Mouse (Mus musculus): ENCODE data around the gene Foxl1. TPM values are rescaled to one million over a fixed set of nuclear protein-coding genes. Genes with fewer than 3 reads are reported as not detected.

Foxl1 gene
- polyA plus RNA-seq, 1 experiment = 1.4 TPM

- DNase-seq (ENCODE audit: low read depth, low spot score) = no peak
- 21% methylated on average over 6 of the region's 6 CpGs for WGBS
Observed at GRCm38 (mm10) chr8:121092141-121092540, 35.6 kb upstream of the Foxl1 start.

GRCm38 (mm10) chr8:121092627-121093026 lies 35.1 kb upstream of the Foxl1 start:
- 2% methylated on average over 16 of the region's 16 CpGs for WGBS
- DNase-seq (ENCODE audit: low read depth, low spot score) = peak; percentile 76

GRCm38 (mm10) chr8:121093496-121093895 lies 34.2 kb upstream of the Foxl1 start:
- DNase-seq (ENCODE audit: low read depth, low spot score) = no peak
- 47% methylated on average over 6 of the region's 6 CpGs for WGBS

GRCm38 (mm10) chr8:121104049-121104818 lies 23.5 kb upstream of the Foxl1 start:
- 53% methylated on average over 17 of the region's 17 CpGs for whole genome bisulfite sequencing
- DNase-seq (ENCODE audit: low read depth, low spot score) = peak; percentile 43

GRCm38 (mm10) chr8:121107668-121108656 lies 19.8 kb upstream of the Foxl1 start, which contains the start of gene Mthfsd:
Mthfsd (minus strand) TSS chr8:121108392.
- peak; percentile 94 for DNase-seq (ENCODE audit: low read depth, low spot score)
- 1% methylated on average over 75 of the region's 75 CpGs for WGBS

- WGBS = 5% methylated on average over 5 of the region's 5 CpGs
- DNase-seq (ENCODE audit: low read depth, low spot score) = no peak
Observed at GRCm38 (mm10) chr8:121108657-121109056, 19.1 kb upstream of the Foxl1 start.

GRCm38 (mm10) chr8:121111145-121111907 lies 16.4 kb upstream of the Foxl1 start:
- DNase-seq (ENCODE audit: low read depth, low spot score) = no peak
- 35% methylated on average over 7 of the region's 7 CpGs for WGBS

- under 1% methylated on average over 21 of the region's 21 CpGs for WGBS
- DNase-seq (ENCODE audit: low read depth, low spot score) = peak; percentile 88
Observed at GRCm38 (mm10) chr8:121113261-121113660, 14.5 kb upstream of the Foxl1 start.

GRCm38 (mm10) chr8:121115136-121115535 lies 12.6 kb upstream of the Foxl1 start:
- DNase-seq (ENCODE audit: low read depth, low spot score) = no peak
- 5% methylated on average over 25 of the region's 25 CpGs for WGBS

GRCm38 (mm10) chr8:121115948-121116347 lies 11.8 kb upstream of the Foxl1 start, which contains the start of gene Foxc2:
Foxc2 (plus strand) TSS chr8:121116171.
- no peak for DNase-seq (ENCODE audit: low read depth, low spot score)
- WGBS = under 1% methylated on average over 25 of the region's 25 CpGs

- WGBS = 3% methylated on average over 55 of the region's 55 CpGs
- no peak for DNase-seq (ENCODE audit: low read depth, low spot score)
Observed at GRCm38 (mm10) chr8:121116591-121117185, 11.1 kb upstream of the Foxl1 start.

GRCm38 (mm10) chr8:121117186-121117651 lies 10.5 kb upstream of the Foxl1 start:
- 2% methylated on average over 62 of the region's 62 CpGs for WGBS
- no peak for DNase-seq (ENCODE audit: low read depth, low spot score)

- no peak for DNase-seq (ENCODE audit: low read depth, low spot score)
- WGBS = 4% methylated on average over 28 of the region's 28 CpGs
Observed at GRCm38 (mm10) chr8:121117906-121118305, 9.8 kb upstream of the Foxl1 start.

GRCm38 (mm10) chr8:121118634-121119420 lies 8.9 kb upstream of the Foxl1 start:
- 15% methylated on average over 18 of the region's 18 CpGs for WGBS
- DNase-seq (ENCODE audit: low read depth, low spot score) = no peak

GRCm38 (mm10) chr8:121119635-121120455 lies 7.9 kb upstream of the Foxl1 start:
- no peak for DNase-seq (ENCODE audit: low read depth, low spot score)
- WGBS = 38% methylated on average over 12 of the region's 12 CpGs

- DNase-seq (ENCODE audit: low read depth, low spot score) = no peak
Observed at GRCm38 (mm10) chr8:121120456-121121419, 7.0 kb upstream of the Foxl1 start.

More at GRCm38 (mm10) chr8:121120456-121121419, 7.0 kb upstream of the Foxl1 start:
- WGBS = 23% methylated on average over 17 of the region's 17 CpGs
